In the genomic region with DNA sequence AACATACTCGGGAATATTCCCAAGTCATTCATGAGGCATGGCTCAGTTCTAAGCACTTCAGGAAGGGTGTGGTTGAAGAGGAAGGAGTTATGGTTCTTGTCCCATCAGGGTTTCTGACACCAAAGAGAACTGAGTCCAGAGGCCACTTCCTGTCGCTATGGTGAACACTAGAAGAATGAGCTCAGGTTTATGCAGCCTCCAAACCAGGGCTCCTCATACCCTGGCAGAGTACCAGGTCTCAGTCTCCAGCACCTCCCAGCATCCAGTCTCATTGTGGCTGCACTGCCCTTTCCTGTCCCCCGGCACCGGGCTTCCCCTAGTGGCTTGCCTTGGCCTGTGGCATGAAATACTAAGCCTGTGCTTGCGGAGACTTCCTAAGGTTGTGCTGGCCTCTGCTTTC, we compare ENCODE assay signal across 16 mouse cellular contexts. TPM values are rescaled to one million over a fixed set of nuclear protein-coding genes. Genes with fewer than 3 reads are reported as not detected.
DNase-seq lines count a peak whose midpoint lies in the region; ATAC-seq and TF ChIP-seq lines count a peak whose summit lies in the region.
"Had no signal": no experiment of that assay in that cellular context is flagged by ENCODE, and none has a peak within 500 bp of the region (broad histone marks: within the 10 kb centered on the region; RNA-seq: fewer than 3 reads in every experiment).

No protein-coding gene starts in this region.

- peak; percentile 22 for DNase-seq in gastrocnemius, adult 2 months
- DNase-seq in gastrocnemius, postnatal 36 days = no peak
- DNase-seq in kidney, adult 8-10 months = peak; percentile 18 to 34
- DNase-seq in kidney, postnatal 4 days = no peak
- peak; percentile 37 for DNase-seq in 416B (ENCODE audit: low read depth)
- DNase-seq in kidney, postnatal 25 days = peak; percentile 24 to 58
- DNase-seq: adrenal gland, postnatal 36 days; cerebellum, postnatal 10 days; heart, postnatal 14 days; lung, postnatal 10 days; thymus, postnatal 36 days had no signal

- no peak for ATAC-seq in megakaryocyte-erythroid progenitor cell, adult 5-6 weeks (replicated peaks; ENCODE audit: low FRiP score, low TSS enrichment, poor library complexity, severe bottlenecking)
- ATAC-seq in frontal cortex, adult (ENCODE audit: low TSS enrichment) = no peak
- ATAC-seq: hindbrain, postnatal 0 days; midbrain, embryonic 13.5 days had no signal

- TF ChIP-seq CTCF in gastrocnemius, adult 2 months (IDR thresholded peaks at IDR 0.05) = no peak; the same call in 1 of the 2 replicates

- H3K4me3 ChIP-seq in gastrocnemius, adult 2 months = no peak overlapping the region
- H3K4me3 ChIP-seq: embryonic facial prominence, embryonic 13.5 days; midbrain, embryonic 13.5 days had no signal

- peak overlapping the region; percentile 49 for H3K27ac ChIP-seq in gastrocnemius, adult 2 months
- H3K27ac ChIP-seq: embryonic facial prominence, embryonic 13.5 days; hindbrain, postnatal 0 days; midbrain, embryonic 13.5 days had no signal

- intact Hi-C loops in gastrocnemius, adult 2 months (cut with DNase I) = loop anchor here (10.0 kb wide), 1 partner anchor 254 kb away; no protein-coding TSS in a partner anchor
- intact Hi-C loops in gastrocnemius, postnatal 36 days (cut with DNase I) = no loop called here

RNA-seq across cellular contexts. Expression of gene Plekhm1, which starts 6.7 kb away (rescaled TPM):
- total RNA-seq in gastrocnemius, adult 2 months (2021) = 10 to 100 TPM; 12.3 to 13.7 TPM
- total RNA-seq in gastrocnemius, postnatal 36 days (2021) = 10 to 100 TPM; 10.6 to 11.8 TPM
- total RNA-seq in megakaryocyte-erythroid progenitor cell, adult 5-6 weeks (2014; fragmentation: Nextera tagmentation) = 12.5 and 16.3 TPM in 2 replicates
- total RNA-seq in megakaryocyte-erythroid progenitor cell, adult 5-6 weeks (2017) = 2.2 and 2.7 TPM in 2 replicates

RNA-seq across cellular contexts. Expression of gene Arhgap27, which starts 55.7 kb away (rescaled TPM):
- total RNA-seq in gastrocnemius, adult 2 months (2021) = 1 to 10 TPM; 6.0 to 8.8 TPM
- total RNA-seq in gastrocnemius, postnatal 36 days (2021) = 1 to 10 TPM; 4.6 to 4.8 TPM
- 1.4 and 3.3 TPM in 2 replicates for total RNA-seq in megakaryocyte-erythroid progenitor cell, adult 5-6 weeks (2014; fragmentation: Nextera tagmentation)
- 2.1 and 11.1 TPM in 2 replicates for total RNA-seq in megakaryocyte-erythroid progenitor cell, adult 5-6 weeks (2017)

Comparison
In these comparisons a context has a peak if more than half of its experiments do, and no peak if none do; other contexts are left out.
1. DNase-seq: peak in gastrocnemius, adult 2 months (single experiment), kidney, adult 8-10 months (2 of 2), 416B (single experiment) and kidney, postnatal 25 days (2 of 2); none in gastrocnemius, postnatal 36 days (0 of 2) and kidney, postnatal 4 days (0 of 2).